Mouse (Mus musculus): ENCODE results near the gene Alg9. TPM values are rescaled to one million over a fixed set of nuclear protein-coding genes. Genes with fewer than 3 reads are reported as not detected.
A peak's percentile ranks its signal among the peaks of the same experiment; 100 is the strongest.

The Alg9 gene
- polyA plus RNA-seq, 1 experiment from 2014 or later, result 17.2 TPM

DNA sequence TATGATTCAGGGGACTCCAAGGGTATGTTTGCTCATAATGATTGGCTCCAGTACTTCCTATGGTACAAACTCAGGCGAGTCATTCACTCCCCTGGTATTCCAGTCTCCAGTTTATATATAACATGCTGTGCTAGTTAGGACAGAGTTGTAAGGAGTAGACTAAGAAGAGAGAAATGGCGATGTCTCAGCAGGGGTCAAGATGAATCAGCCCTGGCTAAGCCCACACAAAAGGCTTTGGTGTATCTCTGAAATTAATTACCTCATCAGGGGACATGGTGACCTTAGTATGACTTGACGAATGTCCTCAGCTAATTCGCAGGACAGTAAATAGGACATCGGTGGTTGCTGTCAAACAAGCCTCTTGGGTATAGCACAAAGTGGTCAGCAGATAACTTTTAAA is 18.1 kb upstream of the Alg9 start:
- no peak for DNase-seq (ENCODE audit: low spot score)

DNA sequence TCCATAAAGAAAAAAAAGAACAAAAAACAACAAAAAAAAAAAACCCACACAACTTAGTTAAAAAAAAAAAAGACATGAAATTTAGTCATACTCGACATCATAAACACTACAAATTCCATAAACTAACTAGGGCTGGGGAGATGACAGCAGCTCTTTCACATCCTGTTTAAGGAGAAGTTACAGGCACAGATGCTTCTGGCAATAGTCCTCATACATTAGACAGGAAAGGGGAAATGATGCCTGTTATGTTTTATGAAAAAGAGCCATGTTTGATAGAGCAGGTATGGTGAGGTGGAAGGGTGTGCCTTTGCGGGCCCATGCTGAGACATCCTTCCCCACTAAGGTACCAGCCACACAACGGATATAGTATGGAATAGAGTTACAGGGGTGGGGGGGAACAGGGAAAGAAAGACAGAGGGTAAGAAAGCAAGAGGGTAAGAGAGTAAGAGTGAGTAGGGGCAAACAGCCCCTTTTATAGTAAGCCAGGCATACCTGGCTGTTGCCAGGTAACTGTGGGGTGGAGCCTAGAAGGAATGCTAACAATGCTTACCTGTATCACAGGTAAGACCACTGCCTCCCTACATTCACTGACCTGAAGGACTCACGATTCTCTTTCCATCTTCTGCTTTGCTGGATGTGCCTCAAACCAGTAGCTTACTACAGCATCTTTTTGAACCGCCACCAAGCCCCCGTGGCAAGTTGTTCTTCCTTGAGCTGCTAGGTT is 13.1 kb upstream of the Alg9 start:
- no peak for DNase-seq (ENCODE audit: low spot score)

DNA sequence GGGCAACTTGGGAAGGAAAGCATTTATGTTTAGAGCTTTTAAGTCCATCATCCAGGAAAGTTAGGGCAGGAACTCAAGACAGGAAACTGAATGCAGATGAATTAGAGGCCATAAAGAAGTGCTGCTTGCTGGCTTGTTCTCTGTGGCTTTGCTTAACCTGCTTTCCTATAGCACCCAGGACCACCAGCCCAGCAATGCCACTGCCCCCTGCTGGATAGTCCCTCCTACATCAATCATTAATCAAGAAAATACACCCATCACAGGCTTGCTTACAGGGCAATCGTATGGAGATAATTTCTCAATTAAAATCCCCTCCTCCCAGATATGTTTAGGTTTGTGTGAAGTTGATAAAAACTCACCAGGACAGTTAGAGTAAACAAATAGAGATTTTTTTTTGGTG is 11.5 kb upstream of the Alg9 start:
- DNase-seq (ENCODE audit: low spot score), result peak; percentile 17

DNA sequence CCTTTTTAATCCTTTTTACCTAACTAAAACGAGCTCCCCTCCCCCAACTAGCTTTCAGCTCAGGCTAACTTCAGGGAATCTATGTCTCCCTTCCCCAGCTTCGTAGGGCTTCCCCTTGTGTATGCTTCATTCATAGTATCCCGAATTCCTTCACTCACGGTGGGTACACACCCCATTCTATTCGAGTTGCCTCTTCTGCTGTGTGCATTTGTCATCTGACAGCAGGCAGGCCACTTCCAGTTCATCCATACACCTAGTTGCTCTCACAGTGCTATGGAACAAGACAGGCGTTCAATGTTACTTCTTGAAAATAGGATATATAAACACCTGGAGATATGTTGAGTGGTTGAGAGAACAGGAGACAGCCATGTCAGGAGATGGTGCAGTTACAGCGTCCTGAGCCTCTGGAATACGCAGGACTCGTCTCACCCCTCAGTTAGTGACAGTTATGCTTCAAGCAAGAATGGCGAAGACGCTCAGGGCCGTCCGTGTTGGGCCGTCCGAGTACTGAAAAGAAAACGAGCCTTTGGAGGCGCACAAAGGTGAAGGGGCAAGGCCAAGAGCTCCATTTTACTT is 7.2 kb upstream of the Alg9 start:
- DNase-seq (ENCODE audit: low spot score), result no peak

DNA sequence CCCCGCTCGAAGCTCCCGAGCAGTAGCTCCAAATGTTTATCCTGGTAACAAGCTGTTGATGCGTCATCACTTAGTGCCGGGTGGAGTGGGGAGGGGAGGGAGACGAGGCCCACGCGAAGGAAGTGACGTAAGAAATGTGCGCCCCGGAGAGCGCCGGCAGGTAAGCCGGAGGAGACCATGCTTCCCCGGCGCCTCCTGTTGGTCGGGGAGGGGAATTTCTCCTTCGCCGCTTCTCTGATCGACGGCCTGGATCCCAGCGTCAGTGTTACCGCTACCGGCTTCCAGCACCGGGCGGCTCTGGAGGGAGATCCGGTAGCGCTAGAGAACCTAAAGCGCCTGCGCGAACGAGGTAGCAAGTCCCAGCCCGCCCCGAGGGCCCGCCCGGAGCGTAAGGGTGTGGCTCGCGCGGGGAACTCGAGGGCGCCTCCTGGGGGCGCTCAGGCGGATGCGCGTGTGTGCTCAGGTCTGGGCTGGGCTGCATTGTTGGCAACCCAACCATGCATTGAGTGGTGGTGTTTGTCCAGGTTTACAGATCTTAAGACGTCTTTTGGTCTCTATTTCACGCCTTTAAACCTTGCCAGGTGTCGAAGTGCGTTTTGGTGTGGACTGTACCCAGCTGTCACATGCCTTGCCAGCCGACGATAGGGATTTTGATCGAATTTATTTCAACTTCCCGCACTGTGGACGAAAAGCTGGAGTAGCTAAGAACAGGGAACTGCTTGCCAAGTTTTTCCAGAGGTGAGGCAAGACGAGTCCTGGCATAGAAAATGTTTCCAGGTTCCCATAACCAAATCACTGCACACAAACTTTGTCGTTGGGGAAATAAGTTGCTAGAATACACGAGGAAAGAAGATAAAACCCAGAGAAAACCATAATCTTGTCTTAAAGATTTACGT is 6.5 kb upstream of the Alg9 start, which contains the start of gene Fdxacb1:
Gene Fdxacb1, plus strand, starts transcription at position 130 of the 896 bp plus-strand sequence.
- peak; percentile 99 for DNase-seq (ENCODE audit: low spot score)

DNA sequence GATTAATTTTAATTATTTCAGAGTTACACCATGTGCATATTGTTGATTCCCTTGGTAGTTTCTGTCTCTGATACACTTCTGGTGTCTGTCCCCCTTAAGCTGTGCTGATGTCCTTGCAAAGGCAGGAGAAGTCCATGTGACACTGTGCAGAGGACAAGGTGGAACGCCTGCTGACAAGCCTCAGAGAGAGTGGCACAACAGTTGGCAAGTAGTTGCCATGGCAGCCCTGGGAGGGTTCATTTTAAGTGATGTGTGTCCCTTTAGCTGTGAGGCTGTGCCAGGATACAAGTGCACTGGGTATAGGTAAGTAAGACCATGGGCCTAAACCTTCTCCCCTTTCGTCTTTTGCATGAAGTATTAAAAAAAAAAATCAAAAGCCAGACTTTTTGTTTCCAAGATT is 4.8 kb upstream of the Alg9 start:
- no peak for DNase-seq (ENCODE audit: low spot score)

DNA sequence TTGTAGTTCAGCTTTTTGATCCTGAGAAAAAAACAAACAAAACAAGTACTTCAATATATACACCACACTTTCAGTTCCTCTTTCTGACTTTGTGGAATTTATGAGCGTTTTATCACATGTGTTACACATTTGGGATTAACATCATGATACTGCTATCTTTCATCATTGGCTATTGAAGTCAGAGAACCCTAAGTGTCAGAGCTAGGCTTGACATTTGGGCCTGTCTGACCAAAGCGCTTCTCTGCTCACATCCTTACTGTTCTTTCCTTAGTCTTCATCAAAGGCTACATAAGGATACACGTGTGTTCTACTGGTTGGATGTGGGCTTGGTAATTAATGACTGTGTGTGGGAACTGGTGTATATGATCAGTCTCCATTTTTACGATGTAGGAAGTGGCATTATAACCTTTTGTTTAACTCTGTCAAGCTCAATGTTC is 775 bp upstream of the Alg9 start:
- DNase-seq (ENCODE audit: low spot score), result no peak

DNA sequence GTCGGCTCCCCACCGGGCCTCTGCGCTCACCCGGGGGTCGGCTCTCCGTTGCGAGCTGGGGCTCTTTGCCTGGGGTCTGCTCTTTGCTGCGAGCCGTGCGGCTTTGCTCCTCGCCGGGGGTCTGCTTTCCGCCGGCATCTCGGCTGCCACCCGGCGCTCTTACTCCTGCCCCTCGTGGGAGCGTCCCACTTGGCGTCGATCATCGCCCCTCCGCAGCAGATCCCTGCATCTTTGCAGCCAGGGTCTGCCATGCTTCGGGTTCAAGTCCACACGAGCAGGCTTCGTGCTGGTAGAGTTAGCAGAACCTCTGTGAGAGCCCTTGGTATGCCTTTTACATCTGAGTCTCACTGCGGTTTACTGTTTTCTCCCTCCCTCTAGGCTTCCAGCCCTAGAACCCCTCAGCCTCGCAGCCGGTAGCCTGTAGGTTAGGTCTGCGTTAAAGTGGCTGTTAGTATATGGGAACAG is 875 bp downstream of the Alg9 start:
- peak; percentile 28 for DNase-seq (ENCODE audit: low spot score)

DNA sequence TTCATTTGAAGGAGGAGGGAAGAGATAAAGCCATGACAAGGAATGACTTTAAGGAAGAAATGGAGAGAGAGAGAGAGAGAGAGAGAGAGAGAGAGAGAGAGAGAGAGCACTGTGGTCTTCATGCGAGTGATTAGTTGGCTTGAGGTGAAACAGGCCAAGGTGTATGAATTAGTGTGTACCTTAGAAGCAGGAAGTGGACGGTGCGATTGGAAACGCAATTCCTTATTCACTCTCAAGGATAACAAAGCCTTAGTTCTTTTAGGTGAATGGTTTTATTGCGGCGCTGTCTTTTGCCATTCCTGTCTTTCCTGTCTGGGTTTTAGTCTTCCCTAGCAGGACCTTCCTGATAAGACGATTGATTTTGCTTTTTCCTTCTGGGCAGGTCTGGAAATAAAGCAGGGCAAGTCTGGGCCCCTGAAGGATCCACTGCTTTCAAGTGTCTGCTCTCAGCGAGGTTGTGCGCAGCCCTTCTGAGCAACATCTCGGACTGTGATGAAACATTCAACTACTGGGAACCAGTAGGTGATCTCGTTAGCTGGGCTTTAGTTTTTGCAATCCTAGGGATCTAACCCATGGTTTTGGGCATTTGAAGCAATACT is 1.4 kb downstream of the Alg9 start:
- DNase-seq (ENCODE audit: low spot score), result no peak

DNA sequence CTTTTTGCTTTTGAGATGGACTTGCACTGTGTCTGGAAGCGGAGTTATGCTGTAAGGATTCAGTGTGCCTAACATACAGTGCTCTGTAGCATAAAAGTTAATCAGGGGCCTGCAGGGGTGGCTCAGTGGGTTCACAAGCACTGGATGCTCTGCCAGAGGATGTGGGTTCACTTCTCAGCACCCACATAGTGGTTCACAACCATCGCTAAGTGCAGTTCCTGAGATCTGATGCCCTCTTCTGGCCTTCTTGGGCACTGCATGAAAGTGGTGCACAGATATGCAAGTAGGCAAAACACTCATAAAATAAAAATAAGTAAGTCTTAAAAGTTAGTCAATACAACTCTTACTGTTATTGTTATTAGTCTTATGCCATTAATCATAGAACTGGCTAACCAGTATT is 7.3 kb downstream of the Alg9 start:
- DNase-seq (ENCODE audit: low spot score), result peak; percentile 62

DNA sequence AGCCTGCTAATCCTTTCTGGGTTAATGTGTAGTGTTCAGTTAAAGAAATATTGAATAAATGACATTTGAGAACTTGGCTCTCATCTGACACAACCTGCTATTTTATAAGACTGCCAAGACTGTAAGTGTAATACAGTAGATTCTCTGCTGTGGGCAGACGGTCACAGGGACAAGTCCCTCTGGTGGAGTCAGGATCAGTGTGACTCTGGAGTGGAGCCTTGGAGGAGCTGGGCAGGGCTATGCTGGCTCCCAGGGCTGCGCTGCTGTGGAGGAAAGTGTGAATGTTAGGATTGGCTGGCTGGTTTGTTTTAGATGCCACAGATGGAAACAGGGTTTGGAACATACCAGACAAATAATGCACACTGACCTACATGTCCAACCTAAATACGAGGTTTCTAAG is 20.4 kb downstream of the Alg9 start:
- DNase-seq (ENCODE audit: low spot score), result no peak

DNA sequence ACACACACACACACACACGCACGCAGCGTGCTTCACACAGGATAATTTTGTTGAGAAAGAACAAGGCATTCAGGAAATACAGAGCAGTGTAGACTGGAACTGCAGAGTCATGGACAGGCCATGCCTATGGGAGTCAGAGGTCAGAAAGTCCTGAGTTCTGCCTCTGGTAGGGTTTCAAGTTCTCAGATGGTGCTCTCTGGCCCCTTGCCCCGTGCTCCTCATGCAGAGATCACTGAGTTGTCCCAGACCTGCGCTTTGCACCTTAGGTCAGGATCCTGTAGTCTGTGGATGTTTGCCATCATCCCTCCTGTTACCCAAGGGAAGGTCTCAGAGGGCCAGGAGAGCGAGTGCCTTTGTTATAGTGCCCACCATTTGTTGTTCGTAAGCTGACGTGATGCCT is 22.0 kb downstream of the Alg9 start:
- DNase-seq (ENCODE audit: low spot score), result no peak

DNA sequence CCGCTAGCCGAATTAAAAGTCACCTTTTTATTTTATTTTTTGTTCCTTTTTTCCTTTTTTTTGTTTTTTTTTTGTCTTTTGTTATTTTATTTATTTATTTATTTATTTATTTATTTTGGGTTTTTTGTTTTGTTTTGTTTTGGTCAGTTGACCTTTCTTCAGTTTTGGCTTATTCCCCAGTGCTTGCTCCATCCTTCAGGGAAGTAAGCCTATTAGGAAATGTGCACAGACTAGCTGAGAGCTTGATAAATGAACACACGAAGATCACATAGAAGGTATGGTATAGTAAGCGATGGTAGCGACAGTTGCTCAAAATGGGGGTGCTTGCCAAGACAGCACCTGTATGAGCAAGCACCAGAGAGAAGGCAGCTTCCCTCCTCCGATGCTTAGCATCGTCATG is 22.8 kb downstream of the Alg9 start:
- DNase-seq (ENCODE audit: low spot score), result no peak

DNA sequence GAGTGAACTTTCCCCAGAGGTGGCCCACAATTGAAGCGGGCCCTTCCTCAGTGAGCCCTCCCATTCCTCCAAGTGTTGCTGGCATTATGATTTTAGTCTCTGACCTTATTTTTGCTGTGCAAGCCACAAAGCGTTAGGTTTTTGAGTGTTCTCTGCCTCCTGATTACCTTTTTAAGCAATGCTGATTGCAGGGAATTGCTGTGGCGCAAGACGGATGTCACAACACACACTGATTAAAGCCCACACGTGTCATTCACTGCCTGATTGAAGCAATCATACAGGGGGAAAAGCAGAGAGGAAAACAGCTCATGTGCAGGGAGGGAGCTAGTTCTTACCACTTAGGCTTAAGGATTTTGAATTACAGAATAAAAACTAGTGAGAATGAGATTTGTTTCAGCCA is 23.5 kb downstream of the Alg9 start:
- no peak for DNase-seq (ENCODE audit: low spot score)

DNA sequence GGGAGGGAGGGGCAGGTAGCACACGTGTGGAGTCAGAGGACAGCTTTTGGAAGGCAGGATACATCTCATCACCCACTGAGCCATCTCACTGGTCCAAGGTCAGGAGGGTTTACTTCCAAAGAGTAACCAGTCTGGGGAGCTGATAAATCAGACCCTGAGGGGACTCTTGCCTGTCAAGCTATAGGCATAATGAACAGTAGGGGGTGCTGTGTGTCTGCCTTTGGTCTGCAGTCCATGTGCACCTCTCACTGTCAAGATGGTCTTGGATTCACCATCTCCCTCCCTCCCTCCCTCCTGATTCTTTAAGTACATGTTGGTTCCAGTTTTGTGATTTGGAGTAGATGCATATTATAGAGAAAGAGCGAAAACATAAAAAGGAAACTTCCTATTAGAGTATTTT is 26.2 kb downstream of the Alg9 start:
- DNase-seq (ENCODE audit: low spot score), result peak; percentile 72

DNA sequence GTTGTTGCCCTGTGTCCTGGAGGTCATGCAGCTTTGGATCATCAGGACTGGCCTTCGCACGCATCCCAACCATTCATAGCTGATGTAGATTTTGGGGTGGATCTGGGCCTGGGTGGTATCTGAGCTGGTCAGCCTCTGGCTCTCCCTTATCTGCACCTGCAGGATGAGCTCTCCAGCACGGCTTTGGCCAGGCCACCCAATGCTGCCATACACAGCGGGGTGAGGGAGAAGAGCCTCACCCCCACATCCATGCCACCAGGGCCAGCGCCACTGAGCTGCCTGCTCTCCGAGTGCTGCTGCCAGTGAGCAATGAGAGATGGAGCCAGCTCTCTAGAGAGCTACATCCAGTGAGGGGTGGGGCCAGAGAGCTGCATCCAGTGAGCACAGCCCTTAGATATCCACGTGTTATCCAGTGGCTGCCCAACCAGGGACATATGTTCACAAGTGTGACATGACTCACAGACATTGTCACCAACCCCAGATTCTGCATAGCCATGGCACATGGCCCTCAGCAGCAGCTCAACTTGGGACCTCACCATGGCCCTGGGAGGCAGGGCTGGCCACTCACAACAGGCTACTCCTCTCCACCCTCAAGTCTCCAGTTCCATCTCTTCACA is 28.3 kb downstream of the Alg9 start:
- DNase-seq (ENCODE audit: low spot score), result no peak

DNA sequence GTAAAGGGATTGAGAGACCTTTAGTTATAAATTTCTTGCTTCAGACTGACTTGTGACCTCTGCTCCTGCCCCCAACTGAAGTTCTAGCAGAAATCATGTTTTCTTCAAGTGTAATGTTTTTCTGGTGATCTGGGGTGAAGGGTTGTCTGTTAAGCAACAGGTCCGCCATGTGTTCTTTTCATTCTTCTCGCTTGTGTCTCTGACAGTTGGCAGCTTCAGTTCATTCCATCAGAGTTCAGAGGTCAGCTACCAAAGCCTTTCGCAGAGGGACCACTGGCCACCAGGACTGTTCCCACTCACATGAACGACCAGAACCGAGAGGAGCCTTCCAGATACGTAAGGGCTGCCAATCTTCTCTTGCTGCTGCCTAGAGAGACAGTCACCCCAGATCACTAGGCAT is 33.7 kb downstream of the Alg9 start:
- no peak for DNase-seq (ENCODE audit: low spot score)

DNA sequence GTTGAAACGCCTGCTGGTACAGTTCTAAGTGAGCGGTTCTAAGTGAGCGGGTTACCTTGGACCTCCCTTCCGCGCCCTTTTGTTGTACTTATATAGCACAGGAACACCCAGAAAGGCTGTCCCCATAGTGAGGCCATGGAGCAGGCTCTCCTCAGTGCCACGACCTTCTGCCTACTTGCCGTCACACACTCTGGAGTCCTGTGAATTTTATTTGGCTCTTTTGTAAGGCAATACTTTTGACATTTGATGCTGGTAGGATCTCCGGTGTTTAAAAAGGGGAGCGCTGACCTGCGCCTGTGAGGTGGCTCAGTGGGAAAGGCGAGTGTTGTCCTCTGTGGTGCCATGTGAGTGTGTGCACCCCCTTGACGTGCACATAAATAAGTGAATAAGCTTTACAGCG is 34.3 kb downstream of the Alg9 start:
- DNase-seq (ENCODE audit: low spot score), result no peak

DNA sequence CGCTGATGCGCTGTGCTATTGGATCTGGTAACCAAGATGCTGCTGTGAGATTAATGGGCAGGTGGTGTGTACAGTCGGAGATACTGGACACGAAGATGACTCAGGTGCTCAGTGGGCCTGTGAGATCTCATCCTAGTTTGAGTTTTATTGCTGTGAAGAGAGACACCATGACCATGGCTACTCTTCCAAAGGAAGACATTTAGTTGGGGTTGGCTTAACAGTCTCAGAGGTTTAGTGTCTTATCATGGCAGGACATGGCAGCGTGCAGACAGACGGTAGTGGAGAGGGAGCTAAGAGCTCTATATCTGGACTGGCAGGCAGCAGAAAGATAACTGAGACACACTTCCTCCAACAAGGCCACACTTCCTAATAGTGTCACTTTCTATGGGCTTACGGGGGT is 36.4 kb downstream of the Alg9 start:
- DNase-seq (ENCODE audit: low spot score), result no peak

DNA sequence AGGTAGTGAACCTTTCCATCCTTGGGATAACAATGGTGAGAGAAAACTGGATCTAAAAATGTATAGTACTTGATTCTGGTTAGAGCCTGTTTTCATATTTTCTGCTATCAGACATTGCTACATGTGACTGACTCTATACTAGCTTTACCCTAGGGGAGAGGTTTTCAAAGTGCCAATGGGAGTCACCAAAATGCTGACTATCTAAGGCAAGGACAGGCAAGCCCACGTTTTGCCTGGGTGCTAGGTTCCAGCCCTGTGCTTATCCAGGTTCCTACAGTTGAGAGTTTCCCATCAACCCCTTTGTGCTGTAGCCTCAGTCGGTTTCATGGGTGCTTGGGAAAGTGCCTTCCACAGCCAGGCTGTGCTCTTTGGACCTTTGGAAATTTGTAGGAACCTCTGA is 36.9 kb downstream of the Alg9 start:
- DNase-seq (ENCODE audit: low spot score), result no peak

DNA sequence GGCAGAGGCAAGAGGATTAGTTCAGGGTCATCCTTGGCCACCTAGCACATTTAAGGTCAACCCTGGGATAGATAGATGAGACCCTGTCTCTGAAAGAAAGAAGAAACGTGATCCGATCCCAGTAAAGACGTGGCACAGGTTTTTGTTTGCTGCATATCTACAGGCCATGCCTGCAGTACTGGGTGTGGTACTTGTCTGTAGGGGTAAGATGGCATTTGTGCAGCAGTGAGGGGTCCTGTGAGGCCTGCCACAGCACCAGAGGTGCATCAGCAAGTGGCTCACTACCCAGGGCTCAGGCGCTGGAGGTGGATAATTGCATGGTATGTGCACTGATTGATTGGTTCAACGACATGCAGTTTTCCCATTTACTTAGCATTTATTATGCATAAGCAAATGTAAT is 39.0 kb downstream of the Alg9 start:
- no peak for DNase-seq (ENCODE audit: low spot score)

All from thymus, postnatal 0 days (tissue).